Mouse (Mus musculus) spleen, adult 2 months (tissue): ENCODE results near the gene Atp4b.

Experiments
- CTCF ChIP-seq: fragments of 200-500 bp; IDR thresholded peaks from 2 replicates; pipeline ENCODE4 v1.5.1; 2011; ENCODE audit warnings: mild to moderate bottlenecking, inconsistent platforms; ENCODE audit not compliant: insufficient read depth, insufficient read length, insufficient replicate concordance; ENCODE audit errors: extremely low read depth
- POLR2A ChIP-seq: fragments of 200-500 bp; IDR thresholded peaks from 2 replicates; pipeline ENCODE4 v1.6.1; 2011; ENCODE audit warnings: low read depth, low read length, inconsistent platforms

DNA sequence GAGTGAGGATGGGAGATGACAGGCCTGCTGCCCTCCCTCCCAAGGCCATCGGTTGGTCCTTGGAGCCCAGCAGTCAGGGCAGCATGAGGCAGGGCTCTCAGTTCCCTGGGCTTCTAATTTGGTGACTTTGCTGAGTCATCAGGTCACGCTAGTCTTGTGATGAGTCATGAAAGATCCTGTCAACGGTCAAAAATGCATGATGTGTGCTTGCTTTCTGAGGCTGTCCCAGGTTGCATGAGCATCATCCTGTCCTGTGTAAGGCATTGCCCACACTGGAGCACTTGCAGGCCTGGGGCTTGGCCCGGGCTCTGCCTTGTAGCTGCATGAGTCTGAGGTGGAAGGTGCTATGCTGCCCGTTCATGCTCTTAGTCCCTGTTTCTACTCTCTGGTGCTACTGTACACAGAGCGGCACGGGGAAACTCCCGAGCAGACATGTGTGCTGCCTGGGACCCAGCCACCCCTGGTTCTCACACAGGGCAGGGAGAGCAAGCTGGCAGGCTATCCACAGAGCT is 23.4 kb downstream of the Atp4b start:
- TF ChIP-seq POLR2A = no peak
- TF ChIP-seq CTCF = no peak
